In the genomic region with DNA sequence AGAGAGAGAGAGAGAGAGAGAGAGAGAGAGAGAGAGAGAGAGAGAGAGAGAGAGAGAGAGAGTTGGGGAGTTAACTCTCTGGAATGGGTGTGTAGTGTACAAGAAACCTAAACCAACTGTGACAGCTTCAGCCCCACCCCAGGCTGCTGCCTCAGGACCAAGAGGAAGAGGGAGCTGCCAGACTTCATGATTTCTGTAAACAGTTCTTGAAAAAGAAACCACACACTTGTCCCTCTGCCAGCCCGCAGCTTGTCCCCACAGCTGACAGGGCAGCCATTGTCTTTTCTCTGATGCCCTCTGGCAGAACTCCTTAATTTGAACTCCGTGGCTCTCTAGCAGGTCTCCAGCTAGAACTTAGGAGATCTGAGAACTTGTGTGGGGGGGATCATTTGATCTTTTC, we compare ENCODE assay signal across 8 mouse cellular contexts. TPM values are rescaled to one million over a fixed set of nuclear protein-coding genes. Genes with fewer than 3 reads are reported as not detected.
DNase-seq lines count a peak whose midpoint lies in the region; ATAC-seq lines count a peak whose summit lies in the region.

No protein-coding gene starts in this region.

- no peaks in the 10 kb centered on the region for H3K9me3 ChIP-seq in midbrain, embryonic 13.5 days
- no peaks in the 10 kb centered on the region for H3K9me3 ChIP-seq in forebrain, embryonic 15.5 days

- 39% methylated on average over 2 of the region's 2 CpGs for WGBS in midbrain, embryonic 13.5 days
- 32% methylated on average over 2 of the region's 2 CpGs for WGBS in forebrain, embryonic 15.5 days

- intact Hi-C loops in heart, postnatal 25 days (cut with DNase I) = loop anchor here (10.0 kb wide), 1 partner anchor 256 kb away; no protein-coding TSS in a partner anchor

- peaks cover 24% of the 10 kb centered on the region for H3K4me1 ChIP-seq in midbrain, embryonic 13.5 days (replicated peaks)
- H3K4me1 ChIP-seq in forebrain, embryonic 15.5 days = no peaks in the 10 kb centered on the region; the same call in 1 of the 2 replicates

- no peak overlapping the region for H3K9ac ChIP-seq in midbrain, embryonic 13.5 days (replicated peaks)
- no peak overlapping the region for H3K9ac ChIP-seq in forebrain, embryonic 15.5 days (replicated peaks)

- peak; percentile 47 to 62 for DNase-seq in right cerebral cortex, postnatal 10 days (ENCODE audit: low spot score in 2 of 2)
- no peak for DNase-seq in right cerebral cortex, postnatal 14 days
- DNase-seq in cerebellum, adult 9-10 months = peak; percentile 56
- DNase-seq in heart, postnatal 25 days (ENCODE audit: low spot score) = peak; percentile 16
- DNase-seq in frontal cortex, postnatal 10 days (ENCODE audit: low spot score in 2 of 2) = no peak

- H3K27me3 ChIP-seq in midbrain, embryonic 13.5 days = peaks cover 24% of the 10 kb centered on the region; the same call in 1 of the 2 replicates
- H3K27me3 ChIP-seq in forebrain, embryonic 15.5 days = no peaks in the 10 kb centered on the region

- H3K4me3 ChIP-seq in midbrain, embryonic 13.5 days (replicated peaks) = no peak overlapping the region
- no peak overlapping the region for H3K4me3 ChIP-seq in forebrain, embryonic 15.5 days

- H3K4me2 ChIP-seq in midbrain, embryonic 13.5 days (replicated peaks) = no peak overlapping the region
- H3K4me2 ChIP-seq in forebrain, embryonic 15.5 days (replicated peaks) = no peak overlapping the region

- no peaks in the 10 kb centered on the region for H3K36me3 ChIP-seq in midbrain, embryonic 13.5 days
- H3K36me3 ChIP-seq in forebrain, embryonic 15.5 days = no peaks in the 10 kb centered on the region

- H3K27ac ChIP-seq in midbrain, embryonic 13.5 days = no peak overlapping the region
- H3K27ac ChIP-seq in forebrain, embryonic 15.5 days (replicated peaks) = no peak overlapping the region

- peak; percentile 74 for ATAC-seq in megakaryocyte progenitor cell, adult 5-6 weeks (replicated peaks; ENCODE audit: poor library complexity)
- ATAC-seq in midbrain, embryonic 13.5 days = no peak
- ATAC-seq in forebrain, embryonic 15.5 days (replicated peaks) = no peak; the same call in 1 of the 2 replicates

RNA-seq across cellular contexts. Expression of a gene that starts 10.2 kb away (rescaled TPM):
- total RNA-seq in heart, postnatal 25 days (2021) = 1 to 10 TPM; 1.4 to 1.8 TPM
- total RNA-seq in megakaryocyte progenitor cell, adult 5-6 weeks (2015) = 0.59 and 0.76 TPM in 2 replicates
- 1.2 and 2.1 TPM in 2 replicates for total RNA-seq in megakaryocyte progenitor cell, adult 5-6 weeks (2017)
- 8.0 and 10.9 TPM in 2 replicates for polyA plus RNA-seq in midbrain, embryonic 13.5 days (2015; fragmentation: Nextera tagmentation; extraction: Ambion mirVana)
- 6.3 and 7.5 TPM in 2 replicates for polyA plus RNA-seq in forebrain, embryonic 15.5 days (2015; fragmentation: Nextera tagmentation; extraction: Ambion mirVana)

RNA-seq across cellular contexts. Expression of a gene that starts 58.4 kb away (rescaled TPM):
- total RNA-seq in heart, postnatal 25 days (2021) = 10 to 100 TPM; 17.5 to 20.2 TPM
- total RNA-seq in megakaryocyte progenitor cell, adult 5-6 weeks (2015) = 54.6 and 65.3 TPM in 2 replicates
- 102 and 124 TPM in 2 replicates for total RNA-seq in megakaryocyte progenitor cell, adult 5-6 weeks (2017)
- polyA plus RNA-seq in midbrain, embryonic 13.5 days (2015; fragmentation: Nextera tagmentation; extraction: Ambion mirVana) = 83.7 and 93.5 TPM in 2 replicates
- polyA plus RNA-seq in forebrain, embryonic 15.5 days (2015; fragmentation: Nextera tagmentation; extraction: Ambion mirVana) = 61.5 and 71.5 TPM in 2 replicates

Comparison
In these comparisons a context has a peak if more than half of its experiments do, and no peak if none do; other contexts are left out.
1. DNase-seq: peak in right cerebral cortex, postnatal 10 days (2 of 2), cerebellum, adult 9-10 months (single experiment) and heart, postnatal 25 days (single experiment); none in right cerebral cortex, postnatal 14 days (single experiment) and frontal cortex, postnatal 10 days (0 of 2).